8 mouse cellular contexts compared by ENCODE assay signal in genomic region chr7:141213605-141214235, GRCm38 (mm10). TPM values are rescaled to one million over a fixed set of nuclear protein-coding genes. Genes with fewer than 3 reads are reported as not detected.
DNase-seq lines count a peak whose midpoint lies in the region; ATAC-seq and TF ChIP-seq lines count a peak whose summit lies in the region.

Gene Lmntd2 (minus strand): TSS chr7:141214080.

- H3K27me3 ChIP-seq in lung, embryonic 14.5 days (ENCODE audit: insufficient read depth, low read length), result no peaks in the 10 kb centered on the region
- H3K27me3 ChIP-seq in forebrain, embryonic 12.5 days, result no peaks in the 10 kb centered on the region
- H3K27me3 ChIP-seq in limb, embryonic 13.5 days, result no peaks in the 10 kb centered on the region
- no peaks in the 10 kb centered on the region for H3K27me3 ChIP-seq in stomach, embryonic 14.5 days (ENCODE audit: control insufficient read depth, insufficient read depth, low read length)

- no peak for DNase-seq in lung, embryonic 14.5 days
- no peak for DNase-seq in lung, adult 2 months
- DNase-seq in spleen, postnatal 36 days (ENCODE audit: low spot score in 2 of 2), result no peak
- no peak for DNase-seq in B cell, adult 2 months
- no peak for DNase-seq in cerebellum, postnatal 10 days

- no peaks in the 10 kb centered on the region for H3K9me3 ChIP-seq in lung, embryonic 14.5 days (ENCODE audit: low read depth, low read length)
- H3K9me3 ChIP-seq in forebrain, embryonic 12.5 days, result no peaks in the 10 kb centered on the region
- H3K9me3 ChIP-seq in limb, embryonic 13.5 days, result no peaks in the 10 kb centered on the region
- no peaks in the 10 kb centered on the region for H3K9me3 ChIP-seq in stomach, embryonic 14.5 days (ENCODE audit: control insufficient read depth, low read depth, low read length)

- peak within 1 kb of the TSS; percentile 92 for H3K27ac ChIP-seq in lung, embryonic 14.5 days (ENCODE audit: low read depth)
- H3K27ac ChIP-seq in forebrain, embryonic 12.5 days, result peak within 1 kb of the TSS; percentile 95
- H3K27ac ChIP-seq in limb, embryonic 13.5 days, result peak within 1 kb of the TSS; percentile 87
- H3K27ac ChIP-seq in stomach, embryonic 14.5 days (ENCODE audit: low read length), result peak within 1 kb of the TSS; percentile 90

- no peak for TF ChIP-seq CTCF in lung, embryonic 14.5 days (IDR thresholded peaks at IDR 0.05; ENCODE audit: low read depth)
- TF ChIP-seq CTCF in lung, adult 2 months (IDR thresholded peaks at IDR 0.05; ENCODE audit: insufficient read depth, low read length), result no peak

- H3K4me1 ChIP-seq in lung, embryonic 14.5 days (ENCODE audit: insufficient read depth), result peaks cover 6% of the 10 kb centered on the region; the same call in 1 of the 2 replicates
- H3K4me1 ChIP-seq in lung, adult 2 months (ENCODE audit: control insufficient read depth, insufficient read depth, low read length), result 0 out of 2 replicates have a peak, but pooled peaks cover 7% of the 10 kb centered on the region
- peaks cover 27% of the 10 kb centered on the region for H3K4me1 ChIP-seq in forebrain, embryonic 12.5 days
- peaks cover 19% of the 10 kb centered on the region for H3K4me1 ChIP-seq in limb, embryonic 13.5 days
- peaks cover 25% of the 10 kb centered on the region for H3K4me1 ChIP-seq in stomach, embryonic 14.5 days (ENCODE audit: control insufficient read depth, insufficient read depth, low read length)

- peak within 1 kb of the TSS; percentile 96 for H3K4me2 ChIP-seq in lung, embryonic 14.5 days
- peak within 1 kb of the TSS; percentile 96 for H3K4me2 ChIP-seq in forebrain, embryonic 12.5 days
- H3K4me2 ChIP-seq in limb, embryonic 13.5 days (replicated peaks), result peak within 1 kb of the TSS; percentile 89
- H3K4me2 ChIP-seq in stomach, embryonic 14.5 days (replicated peaks; ENCODE audit: low read depth, low read length), result peak within 1 kb of the TSS; percentile 85

- H3K4me3 ChIP-seq in lung, embryonic 14.5 days (ENCODE audit: low read depth, low read length), result peak within 1 kb of the TSS; percentile 64
- H3K4me3 ChIP-seq in lung, adult 2 months (replicated peaks; ENCODE audit: extremely low read depth, low read depth, low read length), result no peak within 1 kb of the TSS
- peak within 1 kb of the TSS; percentile 69 for H3K4me3 ChIP-seq in forebrain, embryonic 12.5 days (replicated peaks)
- H3K4me3 ChIP-seq in limb, embryonic 13.5 days, result peak within 1 kb of the TSS; percentile 69
- peak within 1 kb of the TSS; percentile 74 for H3K4me3 ChIP-seq in stomach, embryonic 14.5 days (ENCODE audit: low read depth, low read length)

- peaks cover 12% of the 10 kb centered on the region; the same call in 1 of the 2 replicates for H3K36me3 ChIP-seq in lung, embryonic 14.5 days (ENCODE audit: insufficient read depth)
- H3K36me3 ChIP-seq in forebrain, embryonic 12.5 days (replicated peaks), result peaks cover 17% of the 10 kb centered on the region
- H3K36me3 ChIP-seq in limb, embryonic 13.5 days, result peaks cover 10% of the 10 kb centered on the region
- peaks cover 4% of the 10 kb centered on the region for H3K36me3 ChIP-seq in stomach, embryonic 14.5 days (ENCODE audit: control insufficient read depth, insufficient read depth, low read length)

- no peak for ATAC-seq in lung, embryonic 14.5 days (ENCODE audit: insufficient read depth)
- no peak for ATAC-seq in forebrain, embryonic 12.5 days (ENCODE audit: low FRiP score)
- no peak for ATAC-seq in limb, embryonic 13.5 days (ENCODE audit: low FRiP score, low read depth)
- ATAC-seq in stomach, embryonic 14.5 days (ENCODE audit: insufficient number of reproducible peaks, insufficient read depth, low FRiP score, low read depth), result no peak

- no peak for TF ChIP-seq POLR2A in lung, adult 2 months (IDR thresholded peaks at IDR 0.05; ENCODE audit: borderline replicate concordance, extremely low read depth, low read depth, low read length)

- peak within 1 kb of the TSS; percentile 64 for H3K9ac ChIP-seq in lung, embryonic 14.5 days
- H3K9ac ChIP-seq in forebrain, embryonic 12.5 days, result peak within 1 kb of the TSS; percentile 75
- peak within 1 kb of the TSS; percentile 74 for H3K9ac ChIP-seq in limb, embryonic 13.5 days
- no peak within 1 kb of the TSS for H3K9ac ChIP-seq in stomach, embryonic 14.5 days (replicated peaks; ENCODE audit: low read depth, low read length)

- WGBS in lung, embryonic 14.5 days, result 87% methylated on average over 11 of the region's 11 CpGs
- 93% methylated on average over 11 of the region's 11 CpGs for WGBS in lung, adult 2 months
- 92% methylated on average over 11 of the region's 11 CpGs for WGBS in forebrain, embryonic 12.5 days
- WGBS in limb, embryonic 13.5 days, result 94% methylated on average over 11 of the region's 11 CpGs
- 91% methylated on average over 11 of the region's 11 CpGs for WGBS in stomach, embryonic 14.5 days

RNA-seq across cellular contexts. Expression of gene Lmntd2, which starts in this region (rescaled TPM):
- 0.74 and 1.4 TPM in 2 replicates for polyA plus RNA-seq in lung, embryonic 14.5 days (2014; fragmentation: Nextera tagmentation; extraction: Ambion mirVana)
- 4.4 and 5.6 TPM in 2 replicates for polyA plus RNA-seq in lung, adult 2 months (2012; rRNA removed)
- 3.3 and 3.7 TPM in 2 replicates for polyA plus RNA-seq in forebrain, embryonic 12.5 days (2016; fragmentation: Nextera tagmentation; extraction: Ambion mirVana)
- polyA plus RNA-seq in limb, embryonic 13.5 days (2015; fragmentation: Nextera tagmentation; extraction: Ambion mirVana), result 2.6 TPM in 2 replicates
- 1.7 and 2.3 TPM in 2 replicates for polyA plus RNA-seq in stomach, embryonic 14.5 days (2014; fragmentation: Nextera tagmentation; extraction: Ambion mirVana)
